Mouse (Mus musculus) T-helper 2 cell (primary cell): ENCODE measurements around the gene Eipr1.

Experiments used
- in situ Hi-C: fragments of 300-600 bp; cut with MboI, MseI; formaldehyde crosslinking; loops from one replicate; pipeline ENCODE4 v1.15.1; 2025; ENCODE audit warnings: high pct_unique_total_duplicates

Eipr1 gene

GRCm38 (mm10) chr12:28816681-28817426 lies 65.3 kb downstream of the Eipr1 start:
- in situ Hi-C loops, result no loop called here

GRCm38 (mm10) chr12:28817427-28817752 lies 65.8 kb downstream of the Eipr1 start:
- in situ Hi-C loops, result no loop called here

GRCm38 (mm10) chr12:28817891-28818290 lies 66.3 kb downstream of the Eipr1 start:
- in situ Hi-C loops, result no loop called here

GRCm38 (mm10) chr12:28823518-28823917 lies 71.9 kb downstream of the Eipr1 start:
- in situ Hi-C loops, result no loop called here

- in situ Hi-C loops, result no loop called here
These were observed 77.9 kb downstream of the Eipr1 start for GRCm38 (mm10) chr12:28829502-28829901.

- in situ Hi-C loops, result no loop called here
These were observed 78.9 kb downstream of the Eipr1 start for GRCm38 (mm10) chr12:28830471-28830870.

GRCm38 (mm10) chr12:28831066-28831733 lies 79.6 kb downstream of the Eipr1 start:
- in situ Hi-C loops, result no loop called here

GRCm38 (mm10) chr12:28834266-28834665 lies 82.7 kb downstream of the Eipr1 start:
- in situ Hi-C loops, result no loop called here

GRCm38 (mm10) chr12:28835683-28836082 lies 84.1 kb downstream of the Eipr1 start:
- in situ Hi-C loops, result no loop called here

- in situ Hi-C loops, result no loop called here
These were observed 86.7 kb downstream of the Eipr1 start for GRCm38 (mm10) chr12:28838268-28838667.

GRCm38 (mm10) chr12:28838971-28839370 lies 87.4 kb downstream of the Eipr1 start:
- in situ Hi-C loops, result no loop called here

GRCm38 (mm10) chr12:28841179-28841698 lies 89.6 kb downstream of the Eipr1 start:
- in situ Hi-C loops, result no loop called here

- in situ Hi-C loops, result no loop called here
These were observed 94.2 kb downstream of the Eipr1 start for GRCm38 (mm10) chr12:28845811-28846210.

GRCm38 (mm10) chr12:28847401-28847800 lies 95.8 kb downstream of the Eipr1 start:
- in situ Hi-C loops, result no loop called here

GRCm38 (mm10) chr12:28848726-28849612 lies 97.4 kb downstream of the Eipr1 start:
- in situ Hi-C loops, result no loop called here

- in situ Hi-C loops, result no loop called here
These were observed 108.1 kb downstream of the Eipr1 start for GRCm38 (mm10) chr12:28859495-28860263.

GRCm38 (mm10) chr12:28860264-28860560 lies 108.6 kb downstream of the Eipr1 start:
- in situ Hi-C loops, result no loop called here

GRCm38 (mm10) chr12:28863260-28863659 lies 111.7 kb downstream of the Eipr1 start:
- in situ Hi-C loops, result no loop called here

- in situ Hi-C loops, result no loop called here
These were observed 114.5 kb downstream of the Eipr1 start for GRCm38 (mm10) chr12:28866121-28866520.

GRCm38 (mm10) chr12:28868794-28869193 lies 117.2 kb downstream of the Eipr1 start:
- in situ Hi-C loops, result no loop called here

GRCm38 (mm10) chr12:28872271-28872670 lies 120.7 kb downstream of the Eipr1 start:
- in situ Hi-C loops, result no loop called here
